Mouse (Mus musculus) intestine, embryonic 16.5 days (tissue): ENCODE measurements at regions not wholly inside any gene's neighbourhood (a gene's known extent, or its start where the extent isn't known, plus 50 kb on each side); places are given as distances from the start of the nearest gene placed in this dataset.

Source experiments
- ATAC-seq: fragments of 200-750 bp; cut with Nextera tagmentation; 2 replicates; pipeline ENCODE4 v1.8.0; 2017; ENCODE audit warnings: moderate TSS enrichment, moderate library complexity
- H3K27ac ChIP-seq: fragments of 300-500 bp; sonication (generic); 2 replicates; pipeline ENCODE4 v1.5.1; 2014; ENCODE audit warnings: mild to moderate bottlenecking, low read length
- H3K27me3 ChIP-seq: fragments of 300-500 bp; sonication (generic); replicated peaks from 2 replicates; pipeline ENCODE4 v1.6.1; 2014; ENCODE audit warnings: low read length, control low read depth, mixed read lengths; ENCODE audit not compliant: control insufficient read depth, insufficient read depth
- H3K36me3 ChIP-seq: fragments of 300-500 bp; sonication (generic); 2 replicates; pipeline ENCODE4 v1.6.1; 2014; ENCODE audit warnings: low read length, control low read depth; ENCODE audit not compliant: control insufficient read depth, insufficient read depth
- H3K4me1 ChIP-seq: fragments of 300-500 bp; sonication (generic); 2 replicates; pipeline ENCODE4 v1.6.1; 2014; ENCODE audit warnings: low read length, control low read depth, mixed read lengths; ENCODE audit not compliant: control insufficient read depth, insufficient read depth
- H3K4me2 ChIP-seq: fragments of 300-500 bp; sonication (generic); 2 replicates; pipeline ENCODE4 v1.6.1; 2014; ENCODE audit warnings: low read depth, low read length, control low read depth
- H3K4me3 ChIP-seq: fragments of 300-500 bp; sonication (generic); 2 replicates; pipeline ENCODE4 v1.5.1; 2014; ENCODE audit warnings: mild to moderate bottlenecking, low read length
- H3K9ac ChIP-seq: fragments of 300-500 bp; sonication (generic); 2 replicates; pipeline ENCODE4 v1.6.1; 2014; ENCODE audit warnings: low read depth, low read length
- H3K9me3 ChIP-seq: fragments of 300-500 bp; sonication (generic); 2 replicates; pipeline ENCODE4 v1.6.1; 2016; ENCODE audit warnings: low read length, control low read depth; ENCODE audit not compliant: control insufficient read depth
- WGBS: fragments of 180-500 bp; shearing (Covaris S2); extraction: QIAGEN DNeasy Blood & Tissue Kit; methylation state at CpG from one replicate; pipeline ENCODE4 v1.1.7; 2014; 5-methylcytosine and 5-hydroxymethylcytosine counted together

- Histone ChIP-seq H3K27me3 (no peaks in the 10 kb centered on the region), H3K36me3 (no peaks in the 10 kb centered on the region), H3K4me3 (no peak overlapping the region), H3K4me1 (no peaks in the 10 kb centered on the region), H3K9me3 (no peaks in the 10 kb centered on the region), H3K9ac (no peak overlapping the region), H3K27ac (no peak overlapping the region), H3K4me2 (no peak overlapping the region)
- ATAC-seq, result no peak
- 49% methylated on average over 4 of the region's 4 CpGs for WGBS
Observed at GRCm38 (mm10) chr12:118637214-118637613, 208.9 kb upstream of the Sp8 start.

DNA sequence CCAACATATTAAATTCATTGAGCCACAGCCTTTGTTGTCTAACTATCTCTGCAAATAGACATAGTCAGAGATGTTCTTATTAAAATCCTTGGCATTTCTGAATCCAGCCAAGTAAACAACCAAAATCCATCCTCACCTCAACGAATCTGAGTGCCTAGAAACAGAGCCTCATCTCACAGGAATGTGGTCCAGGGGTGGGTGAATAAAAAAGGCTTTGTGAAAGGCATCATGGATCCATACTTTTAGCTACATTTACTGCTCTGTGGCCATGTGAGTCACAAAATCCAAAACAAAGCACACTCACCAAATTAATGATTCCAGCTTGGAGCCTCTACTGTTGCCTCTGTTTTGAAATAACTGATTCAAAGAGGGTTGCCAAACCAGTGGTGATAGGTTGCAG lies 210.7 kb upstream of the Sp8 start:
- no peaks in the 10 kb centered on the region for H3K4me1 ChIP-seq
- H3K9me3 ChIP-seq, result no peaks in the 10 kb centered on the region
- no peak for ATAC-seq
- no peaks in the 10 kb centered on the region for H3K36me3 ChIP-seq
- H3K9ac ChIP-seq, result no peak overlapping the region
- no peaks in the 10 kb centered on the region for H3K27me3 ChIP-seq
- H3K4me3 ChIP-seq, result no peak overlapping the region
- WGBS, result 56% methylated on average over 1 of the region's 1 CpGs
- no peak overlapping the region for H3K4me2 ChIP-seq
- no peak overlapping the region for H3K27ac ChIP-seq

- no peaks in the 10 kb centered on the region for H3K9me3 ChIP-seq
- 48% methylated on average over 1 of the region's 1 CpGs for WGBS
- no peaks in the 10 kb centered on the region for H3K27me3 ChIP-seq
Observed at GRCm38 (mm10) chr12:118630373-118630772, 215.8 kb upstream of the Sp8 start.

GRCm38 (mm10) chr12:118621697-118622485 lies 224.2 kb upstream of the Sp8 start:
- Histone ChIP-seq H3K9ac (no peak overlapping the region), H3K36me3 (no peaks in the 10 kb centered on the region), H3K4me2 (no peak overlapping the region), H3K9me3 (no peaks in the 10 kb centered on the region), H3K27ac (no peak overlapping the region), H3K27me3 (no peaks in the 10 kb centered on the region), H3K4me1 (no peaks in the 10 kb centered on the region), H3K4me3 (no peak overlapping the region)
- 76% methylated on average over 1 of the region's 1 CpGs for WGBS
- ATAC-seq, result no peak

More at GRCm38 (mm10) chr12:118630373-118630772, 215.8 kb upstream of the Sp8 start:
- Histone ChIP-seq H3K4me3 (no peak overlapping the region), H3K4me1 (no peaks in the 10 kb centered on the region), H3K9ac (no peak overlapping the region), H3K27ac (no peak overlapping the region), H3K4me2 (no peak overlapping the region), H3K36me3 (no peaks in the 10 kb centered on the region)
- no peak for ATAC-seq

DNA sequence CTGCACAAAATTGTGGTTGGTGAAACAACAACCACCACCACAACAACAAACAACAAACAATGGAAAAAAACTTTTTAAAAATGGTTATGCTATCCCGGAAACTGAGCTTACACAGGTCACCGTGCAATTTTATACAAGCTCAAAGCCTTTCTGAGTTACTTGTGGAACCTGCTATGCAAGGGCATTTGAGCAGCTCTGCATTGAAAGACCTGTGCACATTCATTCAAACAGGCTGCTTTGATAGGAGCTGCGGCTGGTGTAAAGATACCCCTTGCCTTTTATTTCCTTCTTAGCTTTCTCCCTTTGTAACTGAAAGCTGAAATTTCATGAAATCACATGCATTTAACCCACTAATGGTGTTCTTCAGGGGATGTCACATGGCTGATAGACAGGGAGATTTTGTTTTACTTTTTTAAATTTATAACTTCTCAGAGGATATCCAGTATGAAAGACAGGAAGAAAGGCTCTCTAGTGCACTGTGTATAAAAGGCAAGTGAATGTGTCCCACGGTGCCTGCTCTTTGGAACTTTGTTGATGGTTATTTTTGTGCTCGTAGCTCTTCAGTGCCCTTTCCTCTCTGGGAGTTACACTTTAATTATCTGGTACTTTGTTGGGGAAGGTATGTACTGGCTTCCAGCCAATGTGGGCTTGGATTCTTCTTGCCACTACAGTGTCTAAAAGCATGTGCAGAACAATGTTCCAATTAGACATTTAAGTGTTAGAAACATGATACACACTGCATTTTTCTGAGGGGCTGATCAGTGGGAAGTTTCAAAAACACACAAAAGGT lies 225.1 kb upstream of the Sp8 start:
- Histone ChIP-seq H3K4me1 (no peaks in the 10 kb centered on the region), H3K27ac (no peak overlapping the region), H3K4me2 (no peak overlapping the region), H3K9ac (no peak overlapping the region), H3K27me3 (no peaks in the 10 kb centered on the region), H3K4me3 (no peak overlapping the region), H3K9me3 (no peaks in the 10 kb centered on the region), H3K36me3 (no peaks in the 10 kb centered on the region)
- 48% methylated on average over 5 of the region's 5 CpGs for WGBS
- ATAC-seq, result no peak

GRCm38 (mm10) chr12:118597015-118597414 lies 249.1 kb upstream of the Sp8 start:
- no peaks in the 10 kb centered on the region for H3K36me3 ChIP-seq
- no peaks in the 10 kb centered on the region for H3K9me3 ChIP-seq
- ATAC-seq, result no peak
- H3K9ac ChIP-seq, result no peak overlapping the region
- 86% methylated on average over 4 of the region's 4 CpGs for WGBS
- no peaks in the 10 kb centered on the region for H3K27me3 ChIP-seq
- no peak overlapping the region for H3K4me3 ChIP-seq
- H3K27ac ChIP-seq, result no peak overlapping the region
- no peak overlapping the region for H3K4me2 ChIP-seq
- no peaks in the 10 kb centered on the region for H3K4me1 ChIP-seq

DNA sequence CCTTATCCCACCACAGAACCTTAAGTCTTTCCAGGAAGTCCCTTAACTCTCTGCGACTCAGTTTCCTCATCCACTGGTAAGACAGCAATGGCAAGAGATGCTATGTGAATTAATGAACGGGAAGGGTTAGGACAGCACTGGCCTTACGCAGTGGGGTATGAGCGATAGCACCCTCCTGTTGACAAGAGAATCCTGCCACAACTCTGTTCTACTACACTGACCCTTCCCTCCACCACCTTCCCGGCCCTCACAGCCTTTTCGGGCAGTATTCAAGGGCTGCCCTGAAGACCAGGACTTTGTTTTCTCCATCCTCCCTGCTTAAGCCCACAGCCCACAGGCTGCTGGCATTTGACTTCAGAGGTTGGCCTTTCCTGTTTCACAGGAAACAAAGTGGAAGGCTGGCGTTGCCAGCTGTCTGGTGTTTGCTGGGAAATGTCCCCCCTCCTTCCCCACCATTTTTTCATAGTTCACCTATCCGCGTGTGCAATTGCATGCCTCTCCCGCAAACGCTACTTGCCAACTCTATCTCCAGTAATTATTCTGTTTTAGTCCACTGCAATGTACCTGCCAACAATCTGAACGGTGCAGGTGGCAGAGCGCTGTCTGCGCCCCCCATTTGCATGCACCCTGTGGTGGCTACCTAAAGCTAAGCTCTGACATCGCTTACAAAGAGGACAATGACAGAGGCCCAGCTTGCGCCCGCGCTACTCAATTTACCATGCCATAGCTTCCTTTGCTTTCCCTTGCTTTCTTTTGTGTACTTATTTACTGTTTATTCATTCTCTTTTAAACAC lies 251.2 kb upstream of the Sp8 start:
- Histone ChIP-seq H3K4me1 (no peaks in the 10 kb centered on the region), H3K27me3 (no peaks in the 10 kb centered on the region), H3K36me3 (no peaks in the 10 kb centered on the region), H3K9me3 (no peaks in the 10 kb centered on the region), H3K4me3 (no peak overlapping the region), H3K27ac (no peak overlapping the region), H3K4me2 (no peak overlapping the region), H3K9ac (no peak overlapping the region)
- ATAC-seq, result no peak
- WGBS, result 44% methylated on average over 18 of the region's 18 CpGs

DNA sequence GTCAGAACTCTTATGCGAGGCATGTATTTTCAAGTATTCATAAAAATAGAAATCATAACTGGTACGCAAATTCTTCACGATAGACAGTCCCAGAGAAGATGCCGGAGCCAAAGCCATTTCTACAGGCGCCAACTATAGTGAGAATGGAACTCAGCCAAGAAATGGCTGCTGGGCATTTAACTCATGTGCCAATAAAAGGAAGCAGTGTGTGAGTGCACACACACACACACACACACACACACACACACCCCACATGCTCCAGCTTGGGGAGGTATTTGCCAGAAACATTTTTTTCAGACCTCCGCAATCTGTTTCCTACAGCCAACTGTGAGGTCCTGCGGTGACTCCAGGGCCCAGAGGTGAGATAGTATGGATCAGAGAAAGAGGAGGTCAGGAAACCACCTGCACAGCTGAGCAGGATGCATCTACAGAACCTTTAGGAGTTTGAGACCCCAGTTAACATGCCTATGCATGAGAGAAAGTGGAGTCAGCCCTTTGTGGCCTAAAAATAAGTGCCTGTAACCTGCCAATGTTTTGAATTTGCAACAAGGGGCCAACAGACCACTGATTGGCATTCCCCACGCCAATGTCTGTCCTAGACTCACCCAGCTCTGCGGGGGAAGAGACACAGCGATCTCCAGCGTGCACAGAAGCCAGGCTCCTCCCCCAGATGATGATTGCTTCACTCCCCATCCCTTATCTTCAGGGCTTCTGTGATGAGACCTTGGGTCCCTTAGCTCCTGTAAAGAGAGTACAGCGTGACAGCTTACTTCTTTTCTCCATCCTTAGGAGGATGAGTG lies 262.1 kb upstream of the Sp8 start:
- H3K27ac ChIP-seq, result no peak overlapping the region
- no peak overlapping the region for H3K9ac ChIP-seq
- no peaks in the 10 kb centered on the region for H3K4me1 ChIP-seq
- no peak overlapping the region for H3K4me3 ChIP-seq
- 73% methylated on average over 12 of the region's 12 CpGs for WGBS
- no peaks in the 10 kb centered on the region for H3K36me3 ChIP-seq
- ATAC-seq, result no peak
- no peaks in the 10 kb centered on the region for H3K27me3 ChIP-seq
- no peak overlapping the region for H3K4me2 ChIP-seq
- no peaks in the 10 kb centered on the region for H3K9me3 ChIP-seq
